Mouse (Mus musculus) heart, embryonic 16.5 days (tissue): Measurements from ENCODE around the gene Prr15l. TPM values are rescaled to one million over a fixed set of nuclear protein-coding genes. Genes with fewer than 3 reads are reported as not detected.

ENCODE experiments used
- polyA plus RNA-seq: library from polyadenylated mRNA; unstranded; fragments of >200 nt; fragmentation: Nextera tagmentation; extraction: Ambion mirVana; gene quantifications from 2 replicates; pipeline ENCODE4 v1.2.1, GENCODE M21; 2015

Prr15l gene
- polyA plus RNA-seq, 1 experiment from 2014 or later: 1.0 TPM

Other genes starting within 250 kb of the Prr15l start
- 11.9 and 14.0 TPM in 2 replicates for gene Snx11, start 150.5 kb upstream of the Prr15l start, polyA plus RNA-seq
- 45.3 and 49.9 TPM in 2 replicates for gene Cbx1, start 139.0 kb upstream of the Prr15l start, polyA plus RNA-seq
- gene Nfe2l1, start 98.1 kb upstream of the Prr15l start, polyA plus RNA-seq: 81.3 and 90.1 TPM in 2 replicates
- gene Copz2, start 78.2 kb upstream of the Prr15l start, polyA plus RNA-seq: 118 and 129 TPM in 2 replicates
- 48.7 and 60.5 TPM in 2 replicates for gene Cdk5rap3, start 11.6 kb upstream of the Prr15l start, polyA plus RNA-seq
- 45.8 and 48.9 TPM in 2 replicates for gene Pnpo, start 15.9 kb downstream of the Prr15l start, polyA plus RNA-seq
- 15.2 and 15.7 TPM in 2 replicates for gene Sp2, start 54.9 kb downstream of the Prr15l start, polyA plus RNA-seq
- 0.21 TPM in 1 of 2 replicates, not detected in the other for gene Sp6, start 85.3 kb downstream of the Prr15l start, polyA plus RNA-seq
- gene Scrn2, start 101.8 kb downstream of the Prr15l start, polyA plus RNA-seq: 19.1 and 20.4 TPM in 2 replicates
- 1.1 and 2.0 TPM in 2 replicates for gene Lrrc46, start 113.3 kb downstream of the Prr15l start, polyA plus RNA-seq
- 66.9 and 67.5 TPM in 2 replicates for gene Mrpl10, start 113.5 kb downstream of the Prr15l start, polyA plus RNA-seq
- 5.5 and 5.6 TPM in 2 replicates for gene Osbpl7, start 122.5 kb downstream of the Prr15l start, polyA plus RNA-seq
- gene Tbx21, start 187.2 kb downstream of the Prr15l start, polyA plus RNA-seq: 0.41 and 0.46 TPM in 2 replicates
- 3.8 and 4.3 TPM in 2 replicates for gene Tbkbp1, start 223.4 kb downstream of the Prr15l start, polyA plus RNA-seq